Mouse (Mus musculus) mouse embryonic stem cell (cell line): ENCODE measurements around the gene Slc25a14.

Source experiments
- in situ Hi-C, 2 experiments: fragments of 300-500 bp; cut with MboI; formaldehyde crosslinking; loops; 1 replicate in 1 of 2; 3 replicates in 1 of 2; pipeline ENCODE4 v1.14.3; 2019 to 2020; ENCODE audit warnings: low sequenced_read_pairs in 2 of 2, low pct_unique_long_range_greater_than_20kb in 1 of 2, mixed read lengths in 1 of 2; ENCODE audit not compliant: unreplicated experiment in 1 of 2

Slc25a14 gene

DNA sequence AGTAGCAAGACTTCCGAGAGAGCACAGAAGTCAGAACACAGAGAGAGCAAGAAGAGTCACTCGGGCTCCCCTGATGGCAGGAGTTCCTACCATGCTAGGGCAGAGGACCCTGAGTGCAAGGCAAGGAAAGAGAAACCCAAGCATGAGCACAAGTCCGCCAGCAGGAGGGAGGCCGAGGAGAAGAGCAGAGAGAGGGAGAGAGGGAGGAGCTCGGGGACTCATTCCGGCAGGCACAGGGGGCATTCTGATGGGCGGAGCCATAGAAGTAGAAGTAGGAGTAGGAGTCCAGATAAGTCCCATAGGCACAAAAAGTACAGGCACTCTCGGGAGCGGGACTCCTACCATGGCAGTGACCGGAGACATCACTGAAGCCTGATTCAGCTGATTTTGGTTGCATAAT lies 86.5 kb downstream of the Slc25a14 start:
- in situ Hi-C loops, result no loop called here
